Mouse (Mus musculus): ENCODE data around the gene Ap3b1. TPM values are rescaled to one million over a fixed set of nuclear protein-coding genes. Genes with fewer than 3 reads are reported as not detected.

Gene Ap3b1
- polyA plus RNA-seq, 1 experiment: 79.3 TPM

- no peak overlapping the region for H3K9ac ChIP-seq (ENCODE audit: low read depth, poor library complexity, severe bottlenecking)
- no peak overlapping the region for H3K4me3 ChIP-seq (ENCODE audit: low read depth, low read length)
- H3K9me3 ChIP-seq (replicated peaks; ENCODE audit: control insufficient read depth, insufficient read depth, low read length, poor library complexity, severe bottlenecking): no peaks in the 10 kb centered on the region
- no peaks in the 10 kb centered on the region for H3K36me3 ChIP-seq (ENCODE audit: control insufficient read depth, insufficient read depth, low read length, poor library complexity, severe bottlenecking)
- TF ChIP-seq CTCF (IDR thresholded peaks at IDR 0.05; ENCODE audit: low read depth, low read length): no peak
- TF ChIP-seq EP300 (IDR thresholded peaks at IDR 0.05; ENCODE audit: insufficient read depth, low read depth, low read length): no peak
- TF ChIP-seq POLR2A (IDR thresholded peaks at IDR 0.05; ENCODE audit: insufficient read depth, low read length): no peak
- no peaks in the 10 kb centered on the region for H3K27me3 ChIP-seq (ENCODE audit: control insufficient read depth, insufficient read depth, low read length, poor library complexity, severe bottlenecking)
- no peak overlapping the region for H3K27ac ChIP-seq (ENCODE audit: insufficient read depth, low read length)
- H3K4me1 ChIP-seq (ENCODE audit: control insufficient read depth, insufficient read depth, low read length): peaks cover 4% of the 10 kb centered on the region
Observed at GRCm38 (mm10) chr13:94439386-94439785, 80.6 kb downstream of the Ap3b1 start.

DNA sequence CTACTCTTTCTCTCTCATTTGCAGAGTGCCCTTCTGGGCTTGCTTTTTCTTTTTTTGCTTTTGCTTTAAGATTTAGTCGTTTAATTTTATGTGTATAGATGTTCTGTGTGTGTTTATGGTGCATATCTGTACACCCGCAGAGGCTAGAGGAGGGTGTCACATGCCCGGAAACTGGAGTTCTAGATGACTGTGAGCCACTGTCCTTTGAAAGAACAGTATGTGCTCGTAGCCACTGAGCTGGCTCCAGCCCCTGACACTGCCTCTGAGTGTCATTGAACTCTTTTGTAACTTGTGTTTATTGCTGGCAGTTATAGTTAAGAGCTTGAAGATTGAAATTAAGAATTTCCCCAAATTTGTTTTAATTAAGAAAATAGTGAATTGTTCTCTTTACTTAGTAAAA lies 82.4 kb downstream of the Ap3b1 start:
- Histone ChIP-seq H3K36me3 (ENCODE audit: control insufficient read depth, insufficient read depth, low read length, poor library complexity, severe bottlenecking) (no peaks in the 10 kb centered on the region), H3K27me3 (ENCODE audit: control insufficient read depth, insufficient read depth, low read length, poor library complexity, severe bottlenecking) (no peaks in the 10 kb centered on the region), H3K4me1 (ENCODE audit: control insufficient read depth, insufficient read depth, low read length) (peaks cover 9% of the 10 kb centered on the region), H3K4me3 (ENCODE audit: low read depth, low read length) (no peak overlapping the region), H3K9ac (ENCODE audit: low read depth, poor library complexity, severe bottlenecking) (no peak overlapping the region), H3K9me3 (replicated peaks; ENCODE audit: control insufficient read depth, insufficient read depth, low read length, poor library complexity, severe bottlenecking) (no peaks in the 10 kb centered on the region), H3K27ac (ENCODE audit: insufficient read depth, low read length) (no peak overlapping the region)
- no peak for TF ChIP-seq POLR2A (IDR thresholded peaks at IDR 0.05; ENCODE audit: insufficient read depth, low read length)
- TF ChIP-seq CTCF (IDR thresholded peaks at IDR 0.05; ENCODE audit: low read depth, low read length): no peak
- TF ChIP-seq EP300 (IDR thresholded peaks at IDR 0.05; ENCODE audit: insufficient read depth, low read depth, low read length): no peak

DNA sequence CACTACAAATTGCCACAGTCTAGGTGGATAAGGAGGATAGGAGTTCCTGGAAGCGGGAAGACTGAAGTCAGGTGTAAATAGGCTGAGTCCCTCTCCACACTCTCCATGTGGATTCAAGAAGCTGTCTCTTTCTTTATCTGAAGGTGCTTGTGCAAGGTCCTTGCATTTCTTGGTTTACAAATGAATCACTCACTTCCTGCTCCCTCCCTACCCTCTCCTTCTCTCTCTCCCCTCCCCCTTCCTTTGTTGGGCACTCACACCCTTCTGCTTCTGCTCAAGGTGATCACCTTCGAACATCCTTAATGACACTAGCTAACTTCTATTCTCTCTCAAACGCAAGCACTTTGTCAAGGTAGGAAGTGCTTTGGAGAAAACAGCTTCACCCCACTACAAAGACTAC lies 84.7 kb downstream of the Ap3b1 start:
- peak overlapping the region; percentile 91 for H3K27ac ChIP-seq (ENCODE audit: insufficient read depth, low read length)
- TF ChIP-seq POLR2A (IDR thresholded peaks at IDR 0.05; ENCODE audit: insufficient read depth, low read length) (no peak), EP300 (IDR thresholded peaks at IDR 0.05; ENCODE audit: insufficient read depth, low read depth, low read length) (0 out of 2 replicates have a peak, but pooled peaks have one; percentile 65)
- H3K4me1 ChIP-seq (ENCODE audit: control insufficient read depth, insufficient read depth, low read length): peaks cover 9% of the 10 kb centered on the region
- H3K9ac ChIP-seq (ENCODE audit: low read depth, poor library complexity, severe bottlenecking): no peak overlapping the region
- no peak overlapping the region for H3K4me3 ChIP-seq (ENCODE audit: low read depth, low read length)
- no peaks in the 10 kb centered on the region for H3K27me3 ChIP-seq (ENCODE audit: control insufficient read depth, insufficient read depth, low read length, poor library complexity, severe bottlenecking)
- no peaks in the 10 kb centered on the region for H3K9me3 ChIP-seq (replicated peaks; ENCODE audit: control insufficient read depth, insufficient read depth, low read length, poor library complexity, severe bottlenecking)
- no peaks in the 10 kb centered on the region for H3K36me3 ChIP-seq (ENCODE audit: control insufficient read depth, insufficient read depth, low read length, poor library complexity, severe bottlenecking)

GRCm38 (mm10) chr13:94445103-94445502 lies 86.3 kb downstream of the Ap3b1 start:
- Histone ChIP-seq H3K9ac (ENCODE audit: low read depth, poor library complexity, severe bottlenecking) (no peak overlapping the region), H3K4me1 (ENCODE audit: control insufficient read depth, insufficient read depth, low read length) (peaks cover 9% of the 10 kb centered on the region), H3K27ac (ENCODE audit: insufficient read depth, low read length) (no peak overlapping the region), H3K27me3 (ENCODE audit: control insufficient read depth, insufficient read depth, low read length, poor library complexity, severe bottlenecking) (no peaks in the 10 kb centered on the region), H3K9me3 (replicated peaks; ENCODE audit: control insufficient read depth, insufficient read depth, low read length, poor library complexity, severe bottlenecking) (no peaks in the 10 kb centered on the region), H3K4me3 (ENCODE audit: low read depth, low read length) (no peak overlapping the region), H3K36me3 (ENCODE audit: control insufficient read depth, insufficient read depth, low read length, poor library complexity, severe bottlenecking) (no peaks in the 10 kb centered on the region; the same call in 1 of the 2 replicates)
- TF ChIP-seq POLR2A (IDR thresholded peaks at IDR 0.05; ENCODE audit: insufficient read depth, low read length) (no peak), CTCF (IDR thresholded peaks at IDR 0.05; ENCODE audit: low read depth, low read length) (no peak), EP300 (IDR thresholded peaks at IDR 0.05; ENCODE audit: insufficient read depth, low read depth, low read length) (no peak)

- no peaks in the 10 kb centered on the region for H3K9me3 ChIP-seq (replicated peaks; ENCODE audit: control insufficient read depth, insufficient read depth, low read length, poor library complexity, severe bottlenecking)
- TF ChIP-seq POLR2A (IDR thresholded peaks at IDR 0.05; ENCODE audit: insufficient read depth, low read length) (no peak), EP300 (IDR thresholded peaks at IDR 0.05; ENCODE audit: insufficient read depth, low read depth, low read length) (no peak), CTCF (IDR thresholded peaks at IDR 0.05; ENCODE audit: low read depth, low read length) (no peak)
- no peak overlapping the region for H3K4me3 ChIP-seq (ENCODE audit: low read depth, low read length)
Observed at GRCm38 (mm10) chr13:94447003-94447402, 88.2 kb downstream of the Ap3b1 start.

DNA sequence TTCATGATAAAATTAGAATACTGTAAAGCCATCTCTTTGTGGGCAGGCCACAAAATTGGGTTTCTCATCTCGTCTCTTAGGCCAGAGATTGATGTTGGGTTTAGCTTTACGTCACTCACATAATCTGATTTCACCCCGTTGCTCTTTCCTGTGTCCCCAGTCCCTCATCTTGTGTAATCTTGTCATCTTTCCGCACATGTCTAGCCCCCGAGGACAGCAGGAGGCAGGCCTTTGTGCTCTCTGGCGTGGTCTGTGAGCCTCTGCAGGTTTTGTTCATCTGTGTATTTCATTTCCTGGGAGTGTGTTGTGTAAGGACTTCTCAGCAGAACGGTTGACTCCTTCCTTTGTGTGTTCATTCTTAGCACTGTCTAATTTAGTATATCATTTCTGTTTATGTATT lies 90.8 kb downstream of the Ap3b1 start:
- H3K27me3 ChIP-seq (ENCODE audit: control insufficient read depth, insufficient read depth, low read length, poor library complexity, severe bottlenecking): no peaks in the 10 kb centered on the region
- peaks cover 3% of the 10 kb centered on the region for H3K4me1 ChIP-seq (ENCODE audit: control insufficient read depth, insufficient read depth, low read length)
- H3K36me3 ChIP-seq (ENCODE audit: control insufficient read depth, insufficient read depth, low read length, poor library complexity, severe bottlenecking): no peaks in the 10 kb centered on the region; the same call in 1 of the 2 replicates
- TF ChIP-seq POLR2A (IDR thresholded peaks at IDR 0.05; ENCODE audit: insufficient read depth, low read length) (no peak), EP300 (IDR thresholded peaks at IDR 0.05; ENCODE audit: insufficient read depth, low read depth, low read length) (no peak), CTCF (IDR thresholded peaks at IDR 0.05; ENCODE audit: low read depth, low read length) (no peak)
- H3K4me3 ChIP-seq (ENCODE audit: low read depth, low read length): no peak overlapping the region
- H3K9me3 ChIP-seq (replicated peaks; ENCODE audit: control insufficient read depth, insufficient read depth, low read length, poor library complexity, severe bottlenecking): no peaks in the 10 kb centered on the region
- no peak overlapping the region for H3K9ac ChIP-seq (ENCODE audit: low read depth, poor library complexity, severe bottlenecking)
- H3K27ac ChIP-seq (ENCODE audit: insufficient read depth, low read length): no peak overlapping the region

More at GRCm38 (mm10) chr13:94447003-94447402, 88.2 kb downstream of the Ap3b1 start:
- Histone ChIP-seq H3K27ac (ENCODE audit: insufficient read depth, low read length) (no peak overlapping the region), H3K9ac (ENCODE audit: low read depth, poor library complexity, severe bottlenecking) (no peak overlapping the region), H3K27me3 (ENCODE audit: control insufficient read depth, insufficient read depth, low read length, poor library complexity, severe bottlenecking) (no peaks in the 10 kb centered on the region), H3K4me1 (ENCODE audit: control insufficient read depth, insufficient read depth, low read length) (peaks cover 9% of the 10 kb centered on the region), H3K36me3 (ENCODE audit: control insufficient read depth, insufficient read depth, low read length, poor library complexity, severe bottlenecking) (no peaks in the 10 kb centered on the region; the same call in 1 of the 2 replicates)
